Mouse (Mus musculus) lung, adult 2 months (tissue): ENCODE results near the gene Il20.

Experiments
- CTCF ChIP-seq: fragments of 200-500 bp; IDR thresholded peaks from 2 replicates; pipeline ENCODE4 v1.5.1; 2011; ENCODE audit warnings: mild to moderate bottlenecking, low read length, control low read depth; ENCODE audit not compliant: insufficient read depth
- POLR2A ChIP-seq: fragments of 200-500 bp; IDR thresholded peaks from 2 replicates; pipeline ENCODE4 v1.6.1; 2011; ENCODE audit warnings: low read depth, mild to moderate bottlenecking, control low read depth, low read length, borderline replicate concordance; ENCODE audit errors: extremely low read depth

GRCm38 (mm10) chr1:130875910-130876309 lies 35.3 kb downstream of the Il20 start:
- no peak for TF ChIP-seq POLR2A
- no peak for TF ChIP-seq CTCF
